Mouse (Mus musculus): ENCODE measurements around the gene Gm20388. TPM values are rescaled to one million over a fixed set of nuclear protein-coding genes. Genes with fewer than 3 reads are reported as not detected.

Gene Gm20388
- polyA plus RNA-seq, 1 experiment from 2014 or later, result not detected

DNA sequence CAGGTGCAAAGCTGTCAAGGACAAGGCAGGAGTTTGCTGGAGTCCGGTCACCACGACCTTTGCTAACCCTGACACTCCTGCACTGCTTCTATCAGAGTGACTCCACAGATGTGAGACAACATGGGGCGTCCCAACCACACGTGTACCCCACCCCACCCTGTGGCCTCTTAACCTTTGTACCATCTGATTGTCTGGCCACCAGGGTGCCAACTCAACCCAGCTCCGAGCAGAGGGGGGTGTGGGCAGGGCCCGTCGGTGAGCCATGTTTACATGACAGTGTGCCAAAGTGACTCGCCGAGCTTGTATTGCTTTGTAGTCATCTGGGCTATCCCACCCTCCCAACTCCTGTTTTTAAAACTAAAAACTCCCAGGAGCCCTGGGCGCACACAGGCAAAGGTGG, 4434.5 kb downstream of the Gm20388 start:
- DNase-seq (ENCODE audit: low spot score) (peak; percentile 52), ATAC-seq (ENCODE audit: low FRiP score, low TSS enrichment) (peak; percentile 62)

DNA sequence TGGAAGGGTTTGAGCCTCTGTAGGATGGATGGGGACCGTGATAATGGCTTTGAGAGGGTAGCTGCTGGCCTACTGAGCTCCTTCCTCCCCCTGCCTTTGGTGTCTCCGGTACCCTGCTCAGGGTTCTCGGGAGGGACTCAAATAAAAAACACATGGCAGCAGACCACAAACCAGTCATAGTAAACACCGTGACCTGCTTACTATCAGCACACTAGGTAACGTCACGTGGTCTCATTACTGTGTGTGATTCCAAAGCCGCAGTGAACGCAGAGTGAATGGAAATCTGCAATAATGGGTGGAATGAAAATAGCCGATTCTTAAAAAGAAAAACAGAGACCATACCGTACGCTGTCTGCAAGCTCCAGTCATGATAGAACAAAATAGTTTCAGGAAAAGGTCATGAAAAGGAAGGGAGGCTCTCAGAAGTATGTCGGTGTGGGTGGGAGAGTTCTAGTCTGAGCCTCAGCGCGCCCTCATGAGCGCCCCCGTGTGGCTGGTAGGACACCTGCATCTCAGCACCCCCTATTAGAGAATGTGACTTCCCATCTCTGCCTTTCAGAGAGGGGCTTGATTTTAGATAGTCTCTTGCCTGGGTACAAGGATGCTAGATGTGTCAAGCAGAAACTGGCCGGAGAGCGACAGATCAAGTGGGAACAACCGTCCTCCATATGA, 4436.3 kb downstream of the Gm20388 start:
- peak overlapping the region; percentile 4; the same call in 1 of the 2 replicates for H3K27ac ChIP-seq (replicated peaks)
- no peaks in the 10 kb centered on the region for H3K27me3 ChIP-seq (ENCODE audit: control insufficient read depth, insufficient read depth, low read length)
- no peak overlapping the region for H3K4me3 ChIP-seq (ENCODE audit: low read depth, low read length)
- TF ChIP-seq CTCF (IDR thresholded peaks at IDR 0.05; ENCODE audit: low read depth), result peak; percentile 97
- TF ChIP-seq EP300 (optimal IDR thresholded peaks at IDR 0.05), result no peak
- DNase-seq (ENCODE audit: low spot score), result peak; percentile 75
- 42% methylated on average over 19 of the region's 19 CpGs for WGBS
- no peaks in the 10 kb centered on the region for H3K9me3 ChIP-seq (ENCODE audit: control insufficient read depth, low read length)
- H3K36me3 ChIP-seq (ENCODE audit: control insufficient read depth, insufficient read depth, low read length), result peaks cover 11% of the 10 kb centered on the region
- no peaks in the 10 kb centered on the region for H3K4me1 ChIP-seq (replicated peaks; ENCODE audit: control insufficient read depth, insufficient read depth)
- H3K4me2 ChIP-seq (replicated peaks; ENCODE audit: low read depth), result 0 out of 2 replicates have a peak overlapping the region, but pooled peaks have one; percentile 8
- peak; percentile 38; the same call in 1 of the 2 replicates for ATAC-seq (ENCODE audit: low FRiP score, low TSS enrichment)
- no peak overlapping the region for H3K9ac ChIP-seq (ENCODE audit: low read length)

More for the DNA sequence above, 4434.5 kb downstream of the Gm20388 start:
- H3K4me3 ChIP-seq (ENCODE audit: low read depth, low read length), result no peak overlapping the region
- no peaks in the 10 kb centered on the region for H3K9me3 ChIP-seq (ENCODE audit: control insufficient read depth, low read length)
- H3K9ac ChIP-seq (ENCODE audit: low read length), result no peak overlapping the region
- WGBS, result 54% methylated on average over 10 of the region's 10 CpGs
- H3K27me3 ChIP-seq (ENCODE audit: control insufficient read depth, insufficient read depth, low read length), result no peaks in the 10 kb centered on the region
- no peak overlapping the region for H3K4me2 ChIP-seq (replicated peaks; ENCODE audit: low read depth)
- no peaks in the 10 kb centered on the region for H3K4me1 ChIP-seq (replicated peaks; ENCODE audit: control insufficient read depth, insufficient read depth)
- TF ChIP-seq CTCF (IDR thresholded peaks at IDR 0.05; ENCODE audit: low read depth) (0 out of 2 replicates have a peak, but pooled peaks have one; percentile 4), EP300 (optimal IDR thresholded peaks at IDR 0.05) (no peak)
- no peak overlapping the region for H3K27ac ChIP-seq (replicated peaks)
- H3K36me3 ChIP-seq (ENCODE audit: control insufficient read depth, insufficient read depth, low read length), result peaks cover 24% of the 10 kb centered on the region

DNA sequence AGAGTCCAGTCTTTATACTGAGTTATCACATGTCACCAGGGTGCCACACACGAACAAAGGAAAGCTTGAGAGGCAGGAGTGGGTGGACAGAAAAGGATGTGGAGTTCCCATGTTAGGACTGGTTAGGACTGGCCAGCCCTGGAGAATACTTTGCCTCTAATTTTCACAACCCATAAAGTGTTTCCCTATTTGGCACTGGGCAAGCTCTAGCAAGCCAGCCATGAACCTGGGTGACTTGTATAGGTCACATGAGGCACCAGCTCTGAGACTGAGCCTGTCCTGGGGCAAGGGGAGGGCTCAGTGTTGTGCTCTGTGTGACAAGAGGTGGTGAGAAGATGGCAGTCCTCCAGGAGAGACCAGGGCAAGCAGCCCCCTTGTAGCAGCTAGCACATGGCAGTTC, 4437.4 kb downstream of the Gm20388 start:
- no peak for DNase-seq (ENCODE audit: low spot score)
- no peak for TF ChIP-seq EP300 (optimal IDR thresholded peaks at IDR 0.05)
- no peak for TF ChIP-seq CTCF (IDR thresholded peaks at IDR 0.05; ENCODE audit: low read depth)
- Histone ChIP-seq H3K27ac (replicated peaks) (no peak overlapping the region), H3K4me1 (replicated peaks; ENCODE audit: control insufficient read depth, insufficient read depth) (no peaks in the 10 kb centered on the region), H3K4me2 (replicated peaks; ENCODE audit: low read depth) (no peak overlapping the region), H3K27me3 (ENCODE audit: control insufficient read depth, insufficient read depth, low read length) (no peaks in the 10 kb centered on the region), H3K9me3 (ENCODE audit: control insufficient read depth, low read length) (no peaks in the 10 kb centered on the region), H3K36me3 (ENCODE audit: control insufficient read depth, insufficient read depth, low read length) (peaks cover 8% of the 10 kb centered on the region), H3K9ac (ENCODE audit: low read length) (no peak overlapping the region), H3K4me3 (ENCODE audit: low read depth, low read length) (no peak overlapping the region)
- ATAC-seq (ENCODE audit: low FRiP score, low TSS enrichment), result no peak
- 59% methylated on average over 1 of the region's 1 CpGs for WGBS

DNA sequence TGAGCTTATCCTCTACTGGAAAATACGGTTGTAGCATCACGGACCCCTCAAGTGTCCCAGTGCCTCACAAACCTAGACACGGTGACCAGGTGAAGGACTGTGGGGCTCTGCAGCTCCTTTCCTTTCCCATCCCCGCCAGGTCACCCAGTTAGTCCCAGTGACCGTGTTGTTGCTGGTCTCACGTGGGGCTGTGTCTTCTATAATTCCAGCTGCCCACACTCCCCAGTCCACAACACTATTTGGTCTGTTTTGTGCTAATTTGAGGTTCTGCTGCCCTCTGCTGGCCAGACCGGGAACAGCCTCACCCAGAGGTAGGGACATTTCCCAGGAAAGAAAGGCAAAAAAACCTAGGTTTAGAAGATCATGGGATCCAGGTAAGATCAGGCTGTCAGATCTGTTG, 4439.0 kb downstream of the Gm20388 start:
- H3K4me1 ChIP-seq (replicated peaks; ENCODE audit: control insufficient read depth, insufficient read depth), result no peaks in the 10 kb centered on the region
- H3K9ac ChIP-seq (ENCODE audit: low read length), result no peak overlapping the region
- H3K4me3 ChIP-seq (ENCODE audit: low read depth, low read length), result no peak overlapping the region
- TF ChIP-seq CTCF (IDR thresholded peaks at IDR 0.05; ENCODE audit: low read depth) (peak; percentile 99), EP300 (optimal IDR thresholded peaks at IDR 0.05) (no peak)
- DNase-seq (ENCODE audit: low spot score), result peak; percentile 83
- H3K9me3 ChIP-seq (ENCODE audit: control insufficient read depth, low read length), result no peaks in the 10 kb centered on the region
- H3K36me3 ChIP-seq (ENCODE audit: control insufficient read depth, insufficient read depth, low read length), result 0 out of 2 replicates have a peak, but pooled peaks cover 3% of the 10 kb centered on the region
- no peaks in the 10 kb centered on the region for H3K27me3 ChIP-seq (ENCODE audit: control insufficient read depth, insufficient read depth, low read length)
- no peak overlapping the region for H3K27ac ChIP-seq (replicated peaks)
- H3K4me2 ChIP-seq (replicated peaks; ENCODE audit: low read depth), result no peak overlapping the region
- WGBS, result 32% methylated on average over 7 of the region's 7 CpGs
- peak; percentile 34; the same call in 1 of the 2 replicates for ATAC-seq (ENCODE audit: low FRiP score, low TSS enrichment)

DNA sequence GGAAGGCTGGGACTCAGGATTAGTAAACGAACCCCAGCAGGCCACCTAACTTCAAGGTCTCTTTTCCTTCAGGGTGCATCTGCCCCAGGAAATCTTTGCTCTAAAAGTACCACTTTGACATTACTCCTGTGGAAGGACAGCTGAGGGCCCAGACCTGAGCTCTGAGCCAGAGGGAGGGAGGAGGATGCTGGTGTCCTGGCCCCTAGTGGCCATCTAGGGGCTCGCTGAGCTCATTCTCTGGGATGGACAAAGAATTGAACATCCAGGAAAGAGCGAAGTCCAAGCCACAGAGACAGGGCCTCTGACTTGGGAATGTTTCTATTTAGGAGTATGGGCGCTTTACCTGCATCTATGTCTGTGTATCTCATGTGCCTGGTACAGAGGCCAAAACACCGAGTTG, 4441.0 kb downstream of the Gm20388 start:
- Histone ChIP-seq H3K4me2 (replicated peaks; ENCODE audit: low read depth) (no peak overlapping the region), H3K27me3 (ENCODE audit: control insufficient read depth, insufficient read depth, low read length) (no peaks in the 10 kb centered on the region), H3K9ac (ENCODE audit: low read length) (no peak overlapping the region), H3K4me1 (replicated peaks; ENCODE audit: control insufficient read depth, insufficient read depth) (no peaks in the 10 kb centered on the region), H3K36me3 (ENCODE audit: control insufficient read depth, insufficient read depth, low read length) (no peaks in the 10 kb centered on the region), H3K27ac (replicated peaks) (no peak overlapping the region), H3K9me3 (ENCODE audit: control insufficient read depth, low read length) (no peaks in the 10 kb centered on the region), H3K4me3 (ENCODE audit: low read depth, low read length) (no peak overlapping the region)
- no peak for TF ChIP-seq EP300 (optimal IDR thresholded peaks at IDR 0.05)
- TF ChIP-seq CTCF (IDR thresholded peaks at IDR 0.05; ENCODE audit: low read depth), result peak; percentile 55
- no peak for DNase-seq (ENCODE audit: low spot score)
- ATAC-seq (ENCODE audit: low FRiP score, low TSS enrichment), result no peak
- 63% methylated on average over 5 of the region's 5 CpGs for WGBS

DNA sequence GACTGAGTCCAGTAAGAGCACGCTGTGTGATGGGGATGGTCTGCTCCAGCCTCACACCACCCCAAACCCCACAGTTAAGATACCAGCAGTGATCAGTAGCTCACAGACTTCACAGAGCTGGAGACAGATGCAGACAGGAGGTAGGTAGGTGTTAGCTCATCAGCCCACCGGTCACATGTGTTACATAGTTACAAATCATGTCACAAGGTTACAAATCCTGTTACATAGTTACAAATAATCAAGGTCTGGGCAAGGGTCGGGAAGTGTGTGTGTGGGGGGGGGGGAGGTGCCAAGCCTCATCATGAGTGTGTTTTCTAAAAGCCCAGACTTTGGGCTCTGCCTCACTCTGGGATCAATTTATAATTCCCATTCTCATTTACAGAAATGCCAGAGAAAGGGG, 4450.3 kb downstream of the Gm20388 start:
- H3K4me3 ChIP-seq (ENCODE audit: low read depth, low read length), result no peak overlapping the region
- H3K4me2 ChIP-seq (replicated peaks; ENCODE audit: low read depth), result no peak overlapping the region
- DNase-seq (ENCODE audit: low spot score) (no peak), ATAC-seq (ENCODE audit: low FRiP score, low TSS enrichment) (no peak)
- H3K9ac ChIP-seq (ENCODE audit: low read length), result no peak overlapping the region
- no peaks in the 10 kb centered on the region for H3K27me3 ChIP-seq (ENCODE audit: control insufficient read depth, insufficient read depth, low read length)
- H3K9me3 ChIP-seq (ENCODE audit: control insufficient read depth, low read length), result no peaks in the 10 kb centered on the region
- H3K36me3 ChIP-seq (ENCODE audit: control insufficient read depth, insufficient read depth, low read length), result no peaks in the 10 kb centered on the region
- no peak overlapping the region for H3K27ac ChIP-seq (replicated peaks)
- no peak for TF ChIP-seq CTCF (IDR thresholded peaks at IDR 0.05; ENCODE audit: low read depth)
- TF ChIP-seq EP300 (optimal IDR thresholded peaks at IDR 0.05), result no peak
- H3K4me1 ChIP-seq (replicated peaks; ENCODE audit: control insufficient read depth, insufficient read depth), result no peaks in the 10 kb centered on the region
- 68% methylated on average over 3 of the region's 3 CpGs for WGBS
